Mouse (Mus musculus) heart, adult 2 months (tissue): ENCODE results near the gene Phldb2.

Experiments used
- CTCF ChIP-seq: fragments of 200-600 bp; IDR thresholded peaks from 2 replicates; pipeline ENCODE4 v1.8.1; 2022; ENCODE audit warnings: antibody characterized with exemption, mild to moderate bottlenecking, moderate library complexity
- POLR2A ChIP-seq: fragments of 200-500 bp; IDR thresholded peaks from 2 replicates; pipeline ENCODE4 v1.6.1; 2011; ENCODE audit warnings: mild to moderate bottlenecking, low read depth, low read length, control low read depth; ENCODE audit not compliant: insufficient read depth

- TF ChIP-seq CTCF (no peak), POLR2A (no peak)
Observed at GRCm38 (mm10) chr16:45798591-45798990, 154.8 kb downstream of the Phldb2 start.
